Mouse (Mus musculus) naive thymus-derived CD4-positive, alpha-beta T cell, adult 2 months (primary cell): ENCODE results near the gene Zfp941.
A peak's percentile ranks its signal among the peaks of the same experiment; 100 is the strongest.
"Not testable (repeated sequence)": the region's sequence is repeated elsewhere in the genome, so short reads cannot be mapped to it uniquely, and the experiment has no call there.

ENCODE experiments used
- DNase-seq: peaks from one replicate; pipeline ENCODE4 v3.0.0-alpha.2; 2011; ENCODE audit warnings: low read depth

Gene Zfp941

GRCm38 (mm10) chr7:140780548-140780947 lies 41.4 kb downstream of the Zfp941 start:
- DNase-seq, result no peak

- DNase-seq, result peak; percentile 8
These were observed 55.9 kb downstream of the Zfp941 start for GRCm38 (mm10) chr7:140765888-140766739.

GRCm38 (mm10) chr7:140765391-140765790 lies 56.6 kb downstream of the Zfp941 start:
- not testable (repeated sequence) for DNase-seq

GRCm38 (mm10) chr7:140763447-140764020 lies 58.4 kb downstream of the Zfp941 start, which contains the start of gene Cyp2e1:
Cyp2e1 (plus strand) TSS chr7:140763739.
- no peak for DNase-seq

- DNase-seq, result no peak
These were observed 61.3 kb downstream of the Zfp941 start for GRCm38 (mm10) chr7:140760647-140761046.
